Comparison of ENCODE assay signal across 30 mouse cellular contexts in the genomic region with DNA sequence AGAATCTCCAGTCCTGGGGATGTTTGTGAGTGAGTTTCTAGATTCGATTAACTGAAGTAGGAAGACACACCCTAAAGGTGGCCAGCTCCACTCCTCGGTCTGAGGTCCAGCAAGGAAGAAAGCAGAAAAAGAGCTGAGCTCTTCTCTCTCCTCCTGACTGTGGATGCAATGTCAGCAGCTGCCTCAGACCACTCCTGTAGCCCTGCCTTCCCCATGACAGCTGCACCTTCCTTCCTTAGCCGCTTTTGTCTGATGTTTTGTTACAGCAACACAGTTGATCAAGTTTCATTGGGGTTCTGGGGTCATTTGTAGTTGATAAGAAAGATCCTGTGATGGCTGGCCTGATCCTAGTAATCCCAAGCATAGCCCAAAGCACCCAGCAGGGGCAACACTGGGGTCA.
"Had no signal": no experiment of that assay in that cellular context is flagged by ENCODE, and none has a peak within 500 bp of the region (broad histone marks: within the 10 kb centered on the region; RNA-seq: fewer than 3 reads in every experiment).

No protein-coding gene starts in this region.

- H3K27me3 ChIP-seq: limb, embryonic 12.5 days; limb, embryonic 13.5 days; limb, embryonic 15.5 days; liver, embryonic 12.5 days; liver, embryonic 13.5 days; liver, embryonic 15.5 days; lung, embryonic 15.5 days; midbrain, embryonic 12.5 days; midbrain, embryonic 15.5 days; neural tube, embryonic 12.5 days had no signal

- ATAC-seq: liver, embryonic 12.5 days; liver, postnatal 0 days; lung, postnatal 0 days; midbrain, embryonic 15.5 days; midbrain, embryonic 16.5 days had no signal

- H3K4me2 ChIP-seq: limb, embryonic 12.5 days; limb, embryonic 13.5 days; limb, embryonic 15.5 days; liver, embryonic 11.5 days; liver, embryonic 12.5 days; liver, embryonic 13.5 days; liver, embryonic 15.5 days; lung, embryonic 14.5 days; lung, embryonic 15.5 days; midbrain, embryonic 12.5 days; midbrain, embryonic 15.5 days; neural tube, embryonic 12.5 days had no signal

- H3K4me3 ChIP-seq: left cerebral cortex, adult 2 months; limb, embryonic 10.5 days; limb, embryonic 12.5 days; limb, embryonic 13.5 days; limb, embryonic 15.5 days; liver, embryonic 12.5 days; liver, embryonic 13.5 days; liver, embryonic 15.5 days; lung, embryonic 15.5 days; megakaryocyte, embryonic 14.5 days; midbrain, embryonic 10.5 days; midbrain, embryonic 12.5 days; midbrain, embryonic 15.5 days; neural tube, embryonic 12.5 days had no signal

- H3K9me3 ChIP-seq: limb, embryonic 10.5 days; limb, embryonic 12.5 days; limb, embryonic 13.5 days; limb, embryonic 15.5 days; liver, embryonic 12.5 days; liver, embryonic 13.5 days; liver, embryonic 15.5 days; lung, embryonic 15.5 days; midbrain, embryonic 10.5 days; midbrain, embryonic 12.5 days; midbrain, embryonic 15.5 days; neural tube, embryonic 12.5 days had no signal

- H3K27ac ChIP-seq: left cerebral cortex, adult 2 months; limb, embryonic 10.5 days; limb, embryonic 12.5 days; limb, embryonic 13.5 days; limb, embryonic 15.5 days; liver, embryonic 12.5 days; liver, embryonic 13.5 days; liver, embryonic 14.5 days; liver, embryonic 15.5 days; lung, embryonic 15.5 days; macrophage; midbrain, embryonic 10.5 days; midbrain, embryonic 12.5 days; midbrain, embryonic 15.5 days; neural tube, embryonic 12.5 days had no signal

- H3K4me1 ChIP-seq: limb, embryonic 10.5 days; limb, embryonic 12.5 days; limb, embryonic 13.5 days; limb, embryonic 15.5 days; liver, embryonic 12.5 days; liver, embryonic 13.5 days; liver, embryonic 15.5 days; lung, embryonic 15.5 days; midbrain, embryonic 12.5 days; midbrain, embryonic 15.5 days; neural tube, embryonic 12.5 days had no signal

- H3K9ac ChIP-seq: limb, embryonic 12.5 days; limb, embryonic 13.5 days; limb, embryonic 15.5 days; liver, embryonic 12.5 days; liver, embryonic 13.5 days; liver, embryonic 14.5 days; liver, embryonic 15.5 days; liver, postnatal 0 days; lung, embryonic 14.5 days; lung, embryonic 15.5 days; midbrain, embryonic 12.5 days; midbrain, embryonic 15.5 days; neural tube, embryonic 12.5 days had no signal

- DNase-seq: left cerebral cortex, postnatal 4 days; liver; liver, embryonic 13.5 days; liver, postnatal 0 days; lung, adult 18-20 months; lung, adult 2 months; lung, embryonic 14.5 days; lung, postnatal 10 days; lung, postnatal 14 days; lung, postnatal 36 days; lung, postnatal 4 days; midbrain, embryonic 14.5 days had no signal
